Mouse (Mus musculus) spleen, embryonic (tissue): Measurements from ENCODE around the gene Clstn1.

Experiments used
- CTCF ChIA-PET: fragments of 350-600 bp; sonication (Branson Sonifier 250); formaldehyde crosslinking; loops from one replicate; lab custom pipeline; 2022; lab: Charles Lee

Clstn1 gene

GRCm38 (mm10) chr4:149671175-149671574, 84.9 kb downstream of the Clstn1 start:
- CTCF ChIA-PET: no interaction called here

DNA sequence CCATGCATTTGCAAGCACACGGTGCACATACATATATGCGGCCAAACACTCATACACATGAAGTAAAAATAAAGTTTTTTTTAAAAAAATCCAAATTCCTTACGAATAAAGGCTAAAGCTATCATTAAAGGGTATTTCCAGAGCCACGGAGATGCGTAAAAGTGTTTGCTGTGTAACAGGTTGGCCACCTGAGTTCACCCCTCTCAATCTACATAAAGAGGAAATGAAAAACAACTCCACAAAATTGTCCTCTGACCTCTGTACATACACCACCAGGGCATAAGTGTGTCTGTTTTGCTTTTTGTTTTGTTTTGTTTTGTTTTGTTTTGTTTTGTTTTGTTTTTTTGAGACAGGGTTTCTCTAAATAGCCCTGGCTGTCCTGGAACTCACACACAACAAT, 86.5 kb downstream of the Clstn1 start:
- CTCF ChIA-PET: no interaction called here

- CTCF ChIA-PET: interaction anchor here (1.1 kb wide), 1 partner anchor 21 kb away, joined by 3 read pairs; no protein-coding TSS in a partner anchor
These were observed 88.6 kb downstream of the Clstn1 start for GRCm38 (mm10) chr4:149674814-149675377.

GRCm38 (mm10) chr4:149675378-149676261, 89.4 kb downstream of the Clstn1 start:
- CTCF ChIA-PET: no interaction called here

DNA sequence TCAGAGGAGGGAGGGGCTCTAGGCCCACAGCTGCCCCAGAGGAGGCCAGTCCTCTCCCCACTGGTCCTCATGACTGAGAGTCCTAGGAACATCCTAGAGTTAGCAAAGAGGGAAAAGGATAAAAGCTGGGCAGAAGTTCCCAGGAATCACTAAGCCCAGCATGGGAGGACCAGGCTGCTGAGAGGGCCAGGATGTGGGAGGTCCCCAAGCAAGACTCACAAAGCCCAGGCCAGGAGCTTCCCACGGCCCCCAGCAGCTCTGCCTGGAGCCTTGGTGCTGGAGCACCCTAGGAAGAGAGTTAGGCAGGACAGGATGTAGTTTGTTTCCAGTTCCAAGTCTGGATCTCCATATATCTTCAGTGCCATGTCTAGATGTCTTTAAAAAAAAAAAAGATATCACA, 91.7 kb downstream of the Clstn1 start:
- CTCF ChIA-PET: interaction anchor here (1.3 kb wide), 1 partner anchor 10 kb away, joined by 3 read pairs; no protein-coding TSS in a partner anchor

GRCm38 (mm10) chr4:149679056-149679770, 92.9 kb downstream of the Clstn1 start:
- CTCF ChIA-PET: interaction anchor here (0.6 to 1.3 kb wide), 2 partner anchors 9 to 53 kb away, joined by 3 read pairs; no protein-coding TSS in a partner anchor

GRCm38 (mm10) chr4:149683875-149684274, 97.6 kb downstream of the Clstn1 start:
- CTCF ChIA-PET: no interaction called here

DNA sequence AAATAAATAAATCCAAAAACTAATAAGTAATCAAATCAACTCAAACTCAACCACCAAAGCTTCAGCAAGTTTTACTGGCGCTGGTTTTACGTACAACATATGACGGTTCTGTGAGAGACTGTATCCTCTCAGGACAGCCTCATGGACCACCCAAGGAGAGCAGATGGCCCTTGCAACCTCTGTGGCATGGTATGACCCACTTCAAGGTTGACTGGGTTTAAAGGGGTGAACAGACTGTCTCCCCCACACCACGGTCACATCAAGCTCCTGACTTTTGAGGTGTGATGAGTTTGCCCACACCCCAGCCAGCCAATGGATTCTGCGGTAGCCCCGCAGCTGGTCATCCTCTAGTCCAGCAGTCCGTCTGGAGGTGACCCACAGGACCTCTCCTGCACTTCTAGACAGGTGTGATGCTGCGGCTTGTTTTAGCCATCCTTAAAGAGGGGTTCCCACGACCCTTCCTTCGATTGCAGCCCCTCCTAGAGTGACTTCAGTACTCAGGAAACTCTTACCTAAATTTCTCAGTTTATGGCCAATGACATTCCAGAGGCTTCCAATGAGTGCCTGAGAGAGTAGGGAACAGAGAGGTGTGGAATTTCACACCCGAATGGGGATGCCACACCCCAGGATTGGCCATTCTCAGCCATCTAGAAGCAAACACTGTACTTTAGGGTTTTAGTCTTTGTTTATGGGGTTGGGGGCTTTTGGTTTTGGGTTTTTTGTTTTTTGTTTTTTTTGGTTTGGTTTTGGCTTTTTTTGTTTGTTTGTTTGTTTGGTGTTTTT, 98.8 kb downstream of the Clstn1 start:
- CTCF ChIA-PET: no interaction called here

GRCm38 (mm10) chr4:149688861-149689260, 102.6 kb downstream of the Clstn1 start:
- CTCF ChIA-PET: interaction anchor here (0.9 to 1.0 kb wide), 2 partner anchors 11 to 38 kb away, joined by 3 read pairs; no protein-coding TSS in a partner anchor

DNA sequence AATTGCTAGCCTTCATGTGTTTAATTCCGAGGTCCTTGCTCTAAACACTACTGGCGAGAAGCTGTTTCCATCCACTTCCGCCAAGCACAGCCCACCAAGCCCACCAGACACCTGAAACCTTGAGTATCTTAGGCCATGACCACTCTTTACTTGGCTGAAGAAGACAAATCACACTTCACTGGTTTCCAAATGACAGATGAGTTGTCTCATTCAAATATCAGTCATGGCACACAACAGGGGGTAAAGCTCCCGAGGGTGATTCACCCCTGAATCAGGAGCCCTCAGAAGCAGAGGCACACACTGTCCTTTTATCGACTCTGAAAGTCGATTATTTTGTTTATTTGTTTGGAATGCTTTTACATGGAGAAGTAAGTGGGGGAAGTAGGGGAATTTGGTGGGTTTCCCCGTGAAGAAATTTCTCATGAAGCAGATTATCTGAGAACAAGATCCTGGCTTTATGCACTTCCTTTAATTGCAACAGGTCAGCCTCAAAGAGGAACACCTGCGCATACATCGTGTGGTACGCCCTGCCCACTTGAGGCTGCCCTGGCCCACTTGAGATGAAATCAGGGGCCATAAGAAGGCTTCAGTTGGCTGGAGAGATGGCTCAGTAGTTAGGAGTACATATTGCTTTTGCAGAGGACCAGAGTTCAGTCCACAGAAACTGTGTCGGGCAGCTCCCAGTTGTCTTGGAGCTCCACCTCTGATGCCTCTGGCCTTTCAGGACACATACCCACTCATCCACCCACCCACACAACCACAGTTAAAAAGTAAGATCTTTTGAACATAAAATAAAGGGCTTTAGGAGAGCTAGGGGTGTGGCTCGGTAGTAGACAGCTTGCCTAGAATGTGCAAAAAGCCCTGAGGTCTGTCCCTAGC, 103.8 kb downstream of the Clstn1 start:
- CTCF ChIA-PET: interaction anchor here (0.7 to 1.0 kb wide), 2 partner anchors 22 to 126 kb away, joined by 3 to 5 read pairs; no protein-coding TSS in a partner anchor

GRCm38 (mm10) chr4:149690828-149691280, 104.6 kb downstream of the Clstn1 start:
- CTCF ChIA-PET: interaction anchor here (1.2 kb wide), 1 partner anchor 36 kb away, joined by 3 read pairs; no protein-coding TSS in a partner anchor

- CTCF ChIA-PET: interaction anchor here (0.9 to 1.2 kb wide), 2 partner anchors 31 to 36 kb away, joined by 3 read pairs; no protein-coding TSS in a partner anchor
These were observed 105.1 kb downstream of the Clstn1 start for GRCm38 (mm10) chr4:149691368-149691767.

GRCm38 (mm10) chr4:149696189-149696971, 110.1 kb downstream of the Clstn1 start:
- CTCF ChIA-PET: interaction anchor here (0.9 to 1.3 kb wide), 3 partner anchors 14 to 46 kb away, joined by 3 to 4 read pairs (median 4); no protein-coding TSS in a partner anchor

DNA sequence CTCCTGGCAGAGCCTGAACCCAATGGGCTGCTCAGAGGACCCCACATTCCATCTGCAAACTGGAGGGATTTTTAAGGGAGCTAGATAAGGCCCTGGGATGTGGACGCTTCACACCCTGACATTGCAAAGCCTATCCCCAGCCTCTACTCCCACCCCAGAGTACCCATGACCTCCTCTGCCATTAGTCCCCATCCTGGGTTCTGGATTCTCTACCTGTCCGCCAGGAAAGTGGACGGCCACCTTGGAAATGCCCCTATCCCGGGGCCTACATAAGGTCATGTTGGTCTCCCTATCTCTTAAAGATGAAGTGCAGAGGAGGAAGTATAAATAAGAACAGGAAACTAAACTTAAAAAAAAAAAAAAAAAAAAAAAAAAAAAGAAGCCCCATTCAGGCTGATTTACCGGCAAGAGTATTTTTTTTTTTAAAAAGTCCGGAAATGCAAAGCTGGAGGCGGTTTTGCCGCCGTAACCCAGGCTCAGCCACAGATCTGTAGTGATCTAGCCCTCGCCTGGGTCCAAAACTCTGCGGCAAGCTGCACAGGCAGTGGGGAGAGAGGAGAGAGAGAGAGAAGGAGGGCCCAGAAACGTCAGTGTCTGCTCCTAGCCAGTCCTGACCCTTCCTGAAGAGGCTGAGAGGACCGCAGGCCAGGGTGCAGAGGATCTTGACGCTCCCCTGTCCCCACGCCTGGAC, 111.4 kb downstream of the Clstn1 start:
- CTCF ChIA-PET: interaction anchor here (0.7 to 1.5 kb wide), 5 partner anchors 11 to 44 kb away, joined by 3 to 8 read pairs (median 4); no protein-coding TSS in a partner anchor

- CTCF ChIA-PET: interaction anchor here (0.7 to 1.5 kb wide), 4 partner anchors 11 to 43 kb away, joined by 4 to 8 read pairs (median 6); no protein-coding TSS in a partner anchor
These were observed 112.0 kb downstream of the Clstn1 start for GRCm38 (mm10) chr4:149698197-149698821.
